In genomic region chr11:79992592-79993355, GRCm38 (mm10) we compare ENCODE assay signal across 8 mouse cellular contexts. TPM values are rescaled to one million over a fixed set of nuclear protein-coding genes. Genes with fewer than 3 reads are reported as not detected.
DNase-seq lines count a peak whose midpoint lies in the region; ATAC-seq lines count a peak whose summit lies in the region.

Gene Suz12 (plus strand): TSS chr11:79993106.

- peak; percentile 95 for ATAC-seq in inflammation-experienced regulatory T-cells, adult 6 months
- ATAC-seq in megakaryocyte-erythroid progenitor cell, adult 5-6 weeks (replicated peaks; ENCODE audit: low FRiP score, low TSS enrichment, poor library complexity, severe bottlenecking): peak; percentile 90

- intact Hi-C loops in gastrocnemius, postnatal 14 days (cut with DNase I; ENCODE audit: low total_unique reads): no loop called here
- intact Hi-C loops in left cerebral cortex, postnatal 10 days (cut with DNase I): no loop called here

- peak; percentile 97 to 98 for DNase-seq in adrenal gland, adult (ENCODE audit: inconsistent age in 2 of 2, low spot score in 1 of 2)
- peak; percentile 98 for DNase-seq in embryo, embryonic 10.5 days (ENCODE audit: low spot score)
- peak; percentile 95 for DNase-seq in gastrocnemius, postnatal 14 days
- peak; percentile 93 to 98 for DNase-seq in left cerebral cortex, postnatal 10 days (ENCODE audit: extremely low spot score in 1 of 2, low spot score in 2 of 2)
- peak; percentile 97 for DNase-seq in right cerebral cortex, postnatal 25 days
- peak; percentile 96 for DNase-seq in urinary bladder, postnatal 4 days (ENCODE audit: low spot score in 2 of 2)

RNA-seq across cellular contexts. Expression of gene Suz12, which starts in this region (rescaled TPM):
- total RNA-seq in gastrocnemius, postnatal 14 days (2021): 10 to 100 TPM; 16.7 to 17.7 TPM
- polyA plus RNA-seq in inflammation-experienced regulatory T-cells, adult 6 months (2017; shearing (Covaris generic)): 10 to 100 TPM; 34.6 to 40.3 (median 37.6) TPM
- 10 to 100 TPM; 28.6 to 31.7 TPM for total RNA-seq in left cerebral cortex, postnatal 10 days (2021)
- 129 and 135 TPM in 2 replicates for total RNA-seq in megakaryocyte-erythroid progenitor cell, adult 5-6 weeks (2014; fragmentation: Nextera tagmentation)
- 104 and 124 TPM in 2 replicates for total RNA-seq in megakaryocyte-erythroid progenitor cell, adult 5-6 weeks (2017)

Comparison
In these comparisons a context has a peak if more than half of its experiments do, and no peak if none do; other contexts are left out.
1. Peak in every context shown above with its lines: DNase-seq and ATAC-seq.